Mouse (Mus musculus) lung, postnatal 0 days (tissue): ENCODE results near the gene Nfix. TPM values are rescaled to one million over a fixed set of nuclear protein-coding genes. Genes with fewer than 3 reads are reported as not detected.
A peak's percentile ranks its signal among the peaks of the same experiment; 100 is the strongest.

ENCODE experiments used
- ATAC-seq: fragments of 200-750 bp; cut with Nextera tagmentation; 2 replicates; pipeline ENCODE4 v1.8.0; 2017; ENCODE audit warnings: moderate library complexity
- DNase-seq: peaks from one replicate; pipeline ENCODE4 v3.0.0-alpha.2; 2016; ENCODE audit warnings: low spot score
- H3K27ac ChIP-seq: fragments of 300-500 bp; sonication (generic); 2 replicates; pipeline ENCODE4 v1.5.1; 2014; ENCODE audit warnings: antibody characterized with exemption, mild to moderate bottlenecking, low read length, mixed read lengths
- H3K27me3 ChIP-seq: fragments of 300-500 bp; sonication (generic); replicated peaks from 2 replicates; pipeline ENCODE4 v1.6.1; 2014; ENCODE audit warnings: low read length, mixed read lengths; ENCODE audit not compliant: insufficient read depth
- H3K36me3 ChIP-seq: fragments of 300-500 bp; sonication (generic); 2 replicates; pipeline ENCODE4 v1.6.1; 2014; ENCODE audit warnings: low read length, mixed read lengths; ENCODE audit not compliant: insufficient read depth
- H3K4me1 ChIP-seq: fragments of 300-500 bp; sonication (generic); 2 replicates; pipeline ENCODE4 v1.6.1; 2014; ENCODE audit warnings: antibody characterized with exemption, low read depth, low read length, mixed read lengths; ENCODE audit not compliant: insufficient read depth
- H3K4me2 ChIP-seq: fragments of 300-500 bp; sonication (generic); replicated peaks from 2 replicates; pipeline ENCODE4 v1.6.1; 2014; ENCODE audit warnings: low read depth, mild to moderate bottlenecking, low read length, moderate library complexity, mixed read lengths
- H3K4me3 ChIP-seq: fragments of 300-500 bp; sonication (generic); 2 replicates; pipeline ENCODE4 v1.5.1; 2014; ENCODE audit warnings: low read depth, low read length
- H3K9ac ChIP-seq: fragments of 300-500 bp; sonication (generic); replicated peaks from 2 replicates; pipeline ENCODE4 v1.6.1; 2014; ENCODE audit warnings: low read depth, mild to moderate bottlenecking
- H3K9me3 ChIP-seq: fragments of 300-500 bp; sonication (generic); 2 replicates; pipeline ENCODE4 v1.6.1; 2016; ENCODE audit warnings: low read length, mixed read lengths
- CTCF ChIP-seq: IDR thresholded peaks from 2 replicates; pipeline ENCODE4 v1.5.1; 2016; ENCODE audit warnings: antibody characterized with exemption, mild to moderate bottlenecking
- EP300 ChIP-seq: IDR thresholded peaks from 2 replicates; pipeline ENCODE4 v1.6.1; 2016; ENCODE audit warnings: antibody characterized with exemption, mild to moderate bottlenecking, control low read depth
- WGBS: fragments of 180-500 bp; shearing (Covaris S2); extraction: QIAGEN DNeasy Blood & Tissue Kit; methylation state at CpG from one replicate; pipeline ENCODE4 v1.1.7; 2014; 5-methylcytosine and 5-hydroxymethylcytosine counted together
- polyA plus RNA-seq: library from polyadenylated mRNA; unstranded; fragments of >200 nt; fragmentation: Nextera tagmentation; extraction: Ambion mirVana; gene quantifications from 2 replicates; pipeline ENCODE4 v1.2.1, GENCODE M21; 2015

Gene Nfix
- polyA plus RNA-seq, 1 experiment from 2014 or later, result 38.8 TPM

DNA sequence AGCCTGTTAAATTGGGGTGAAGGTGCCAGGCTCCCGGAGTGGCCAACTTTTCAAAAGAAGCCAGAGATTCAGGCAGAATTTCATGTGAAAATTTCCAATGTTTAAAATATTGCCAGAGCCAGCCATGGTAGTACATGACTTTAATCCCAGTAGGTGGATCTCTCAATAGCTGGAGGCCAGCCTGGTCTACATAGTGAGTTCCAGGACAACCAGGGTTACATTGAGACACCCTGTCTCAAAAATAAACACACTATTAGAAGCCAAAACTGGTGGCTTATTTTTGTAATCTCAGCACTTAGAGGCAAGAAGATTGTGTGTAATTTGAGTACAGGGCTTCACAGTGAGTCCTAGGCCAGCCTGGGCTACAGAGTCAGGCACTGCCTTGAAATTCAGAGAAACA lies 90.2 kb downstream of the Nfix start:
- ATAC-seq (no peak), DNase-seq (no peak)
- Histone ChIP-seq H3K9me3 (no peaks in the 10 kb centered on the region), H3K9ac (no peak overlapping the region), H3K27ac (no peak overlapping the region), H3K4me3 (no peak overlapping the region), H3K4me1 (peaks cover 33% of the 10 kb centered on the region), H3K27me3 (no peaks in the 10 kb centered on the region), H3K36me3 (no peaks in the 10 kb centered on the region), H3K4me2 (no peak overlapping the region)
- no peak for TF ChIP-seq CTCF
- TF ChIP-seq EP300, result no peak
- 96% methylated on average over 1 of the region's 1 CpGs for whole genome bisulfite sequencing

DNA sequence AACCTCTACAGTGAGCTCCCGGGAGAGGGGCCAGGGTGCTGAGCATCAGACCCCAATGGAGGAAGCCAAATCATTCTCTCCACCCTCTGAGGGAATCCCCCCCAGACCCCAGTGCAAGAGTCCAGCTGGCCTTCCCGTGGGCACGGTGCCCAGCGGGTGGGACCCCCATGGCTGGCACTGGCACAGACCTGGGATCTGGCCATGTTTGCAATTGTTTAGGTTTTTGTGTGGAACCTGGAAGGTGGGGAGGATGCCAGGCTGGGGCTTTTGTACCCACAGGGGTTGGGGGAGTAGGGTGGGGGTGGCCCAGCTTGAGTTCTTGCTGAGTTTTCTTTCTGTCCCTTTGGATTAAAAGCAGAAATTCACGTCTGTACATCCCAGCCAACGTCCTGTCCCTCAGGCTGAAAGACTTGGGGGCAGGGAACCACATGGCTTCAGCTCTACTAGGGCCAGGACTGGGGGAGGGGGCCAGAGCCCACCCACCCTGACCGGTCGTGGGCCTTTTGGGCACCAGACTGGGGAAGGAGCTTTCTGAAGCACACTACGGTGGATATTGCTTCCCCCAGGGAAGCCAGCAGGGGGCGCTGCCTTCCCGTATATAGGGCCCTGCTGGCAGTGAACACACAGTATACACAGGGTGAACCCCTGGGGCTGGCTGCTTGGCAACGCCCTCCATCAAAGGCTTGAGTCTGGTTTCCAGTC lies 91.2 kb downstream of the Nfix start:
- ATAC-seq, result peak; percentile 27
- no peak overlapping the region for H3K9ac ChIP-seq
- H3K4me2 ChIP-seq, result no peak overlapping the region
- WGBS, result 32% methylated on average over 12 of the region's 12 CpGs
- H3K9me3 ChIP-seq, result no peaks in the 10 kb centered on the region
- no peaks in the 10 kb centered on the region for H3K27me3 ChIP-seq
- H3K4me1 ChIP-seq, result peaks cover 34% of the 10 kb centered on the region
- DNase-seq, result peak; percentile 92
- H3K36me3 ChIP-seq, result no peaks in the 10 kb centered on the region
- H3K27ac ChIP-seq, result 0 out of 2 replicates have a peak overlapping the region, but pooled peaks have one; percentile 88
- H3K4me3 ChIP-seq, result no peak overlapping the region
- TF ChIP-seq CTCF, result peak; percentile 98
- no peak for TF ChIP-seq EP300

DNA sequence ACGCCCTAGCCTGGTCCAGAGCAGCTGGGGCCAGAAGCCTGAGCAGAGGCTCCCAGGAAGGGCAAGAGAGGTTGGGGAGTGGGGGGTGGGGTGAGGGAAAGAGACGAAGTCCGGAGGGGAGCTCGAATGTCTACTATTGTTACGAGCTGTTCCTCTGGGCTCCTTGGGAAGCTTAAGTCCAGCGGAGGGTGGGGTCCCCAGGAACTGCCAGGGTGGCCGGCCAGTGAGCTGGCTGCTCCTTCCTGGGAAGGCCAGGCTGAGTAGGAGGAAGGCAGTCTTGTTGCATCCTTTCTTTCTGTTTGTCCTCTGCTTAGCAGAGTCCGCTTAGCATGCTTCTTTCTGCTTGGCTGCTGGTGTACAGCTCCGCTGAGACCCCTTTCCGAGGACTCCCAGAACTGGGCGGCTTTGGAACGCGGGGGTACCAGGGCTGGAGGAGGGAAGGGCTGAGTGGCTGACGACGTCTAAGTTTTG lies 92.0 kb downstream of the Nfix start:
- Histone ChIP-seq H3K9ac (peak overlapping the region; percentile 39; the same call in 1 of the 2 replicates), H3K36me3 (no peaks in the 10 kb centered on the region), H3K9me3 (no peaks in the 10 kb centered on the region), H3K4me3 (no peak overlapping the region; the same call in 1 of the 2 replicates), H3K4me1 (peaks cover 27% of the 10 kb centered on the region), H3K4me2 (peak overlapping the region; percentile 69), H3K27ac (peak overlapping the region; percentile 88), H3K27me3 (no peaks in the 10 kb centered on the region)
- peak; percentile 53 for DNase-seq
- 38% methylated on average over 15 of the region's 15 CpGs for WGBS
- TF ChIP-seq EP300 (0 out of 2 replicates have a peak, but pooled peaks have one; percentile 33), CTCF (no peak)
- ATAC-seq, result no peak

DNA sequence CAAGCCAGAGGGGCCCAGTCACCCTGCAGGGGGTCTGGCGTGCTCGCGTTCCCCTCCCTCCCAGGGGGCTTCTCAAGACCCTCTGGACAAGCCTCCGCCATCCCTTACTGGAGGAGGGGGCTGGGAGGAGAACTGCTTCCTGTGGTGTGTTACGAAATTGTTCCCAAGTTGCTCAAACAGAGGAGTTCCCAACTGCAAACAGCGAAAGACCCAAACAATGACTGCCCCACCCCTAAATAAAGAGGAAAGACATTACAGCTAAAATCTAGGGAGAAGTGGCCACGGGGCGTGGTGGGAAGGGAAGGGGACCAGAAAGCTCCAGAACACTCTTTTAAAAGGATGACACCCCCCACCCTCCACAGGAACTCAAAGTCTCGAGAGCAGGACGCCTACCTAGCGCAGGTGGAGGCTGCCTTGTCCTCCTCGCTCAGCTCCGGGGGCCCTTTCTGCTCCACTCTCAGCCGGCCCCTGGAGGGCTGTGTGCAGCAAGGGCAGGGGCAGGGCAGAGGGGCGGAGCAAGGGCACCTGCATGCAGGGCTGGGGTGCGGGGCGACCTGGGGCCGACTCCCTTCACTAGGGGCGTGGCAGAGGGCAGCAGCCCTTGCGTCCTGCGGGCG lies 92.8 kb downstream of the Nfix start:
- Histone ChIP-seq H3K9me3 (no peaks in the 10 kb centered on the region), H3K4me1 (peaks cover 22% of the 10 kb centered on the region), H3K4me3 (peak overlapping the region; percentile 25), H3K27ac (peak overlapping the region; percentile 88), H3K9ac (peak overlapping the region; percentile 39), H3K4me2 (peak overlapping the region; percentile 69), H3K27me3 (no peaks in the 10 kb centered on the region), H3K36me3 (no peaks in the 10 kb centered on the region)
- WGBS, result 19% methylated on average over 22 of the region's 22 CpGs
- DNase-seq (peak; percentile 93), ATAC-seq (peak; percentile 56)
- TF ChIP-seq EP300 (peak; percentile 79), CTCF (no peak)

DNA sequence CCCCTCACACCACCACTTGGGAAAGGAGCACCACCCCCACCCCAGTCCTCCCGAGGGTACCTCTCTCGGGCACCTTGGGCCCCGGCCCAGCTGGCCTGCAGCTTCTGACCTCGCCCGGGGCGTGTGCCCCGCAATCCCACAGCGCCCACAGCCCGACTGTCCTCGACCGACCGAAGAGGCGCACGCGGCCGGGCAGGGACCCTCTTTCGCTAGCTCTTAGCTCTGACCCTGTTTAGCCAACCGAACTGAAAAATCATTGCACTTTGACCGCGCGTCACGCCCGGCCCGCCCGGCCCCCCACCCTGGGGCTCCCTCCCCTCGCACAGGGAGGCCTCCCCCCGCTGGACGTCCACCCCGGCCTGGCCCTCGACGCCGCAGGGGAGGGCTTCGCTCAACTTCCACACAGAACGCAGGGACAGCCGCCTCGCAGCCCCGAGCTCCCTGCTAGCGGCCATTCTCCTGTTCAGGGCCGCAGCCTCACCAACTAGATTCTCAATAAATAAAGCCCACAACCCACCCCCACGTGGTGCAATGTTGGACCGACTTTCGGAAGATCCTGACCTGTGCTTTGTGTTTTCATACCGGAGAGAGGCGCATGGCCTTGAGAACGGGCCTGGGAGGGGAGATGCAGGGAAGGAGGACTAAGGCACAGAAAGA lies 93.4 kb downstream of the Nfix start:
- ATAC-seq, result peak; percentile 29
- H3K4me3 ChIP-seq, result peak overlapping the region; percentile 25
- DNase-seq, result peak; percentile 54
- H3K36me3 ChIP-seq, result no peaks in the 10 kb centered on the region
- peaks cover 19% of the 10 kb centered on the region for H3K4me1 ChIP-seq
- H3K9ac ChIP-seq, result peak overlapping the region; percentile 29; the same call in 1 of the 2 replicates
- H3K27me3 ChIP-seq, result no peaks in the 10 kb centered on the region
- peak overlapping the region; percentile 69 for H3K4me2 ChIP-seq
- H3K9me3 ChIP-seq, result no peaks in the 10 kb centered on the region
- H3K27ac ChIP-seq, result peak overlapping the region; percentile 88
- TF ChIP-seq CTCF (no peak), EP300 (no peak)
- WGBS, result 19% methylated on average over 42 of the region's 45 CpGs

DNA sequence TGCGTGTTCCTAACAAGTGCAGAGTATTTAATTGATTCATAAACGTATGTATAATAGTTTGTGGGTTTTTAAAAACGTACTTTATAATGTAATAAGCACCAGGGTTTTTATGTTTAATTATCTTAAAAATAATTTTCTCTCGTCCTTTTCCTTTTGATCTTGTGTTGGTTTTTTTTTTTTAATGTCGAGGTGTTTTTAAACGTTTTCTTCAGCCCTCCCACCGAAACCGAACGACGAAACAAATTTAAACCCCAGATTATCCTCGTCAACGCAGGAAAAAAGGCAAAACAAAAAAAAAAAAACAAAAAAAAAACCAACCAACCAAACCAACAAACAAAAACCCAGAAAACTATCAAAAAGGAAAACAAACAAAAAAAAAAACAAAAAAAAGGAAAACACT lies 94.2 kb downstream of the Nfix start:
- H3K9ac ChIP-seq, result peak overlapping the region; percentile 32; the same call in 1 of the 2 replicates
- no peaks in the 10 kb centered on the region for H3K27me3 ChIP-seq

More for the DNA sequence above, 94.2 kb downstream of the Nfix start:
- H3K4me1 ChIP-seq, result peaks cover 13% of the 10 kb centered on the region
- H3K4me2 ChIP-seq, result peak overlapping the region; percentile 69
- 40% methylated on average over 12 of the region's 12 CpGs for WGBS
- DNase-seq, result no peak
- peak overlapping the region; percentile 88 for H3K27ac ChIP-seq
- ATAC-seq, result no peak
- no peaks in the 10 kb centered on the region for H3K36me3 ChIP-seq
- H3K9me3 ChIP-seq, result no peaks in the 10 kb centered on the region
- H3K4me3 ChIP-seq, result peak overlapping the region; percentile 32
- TF ChIP-seq CTCF, result no peak
- TF ChIP-seq EP300, result no peak
